Mouse (Mus musculus) intestine, embryonic 16.5 days (tissue): ENCODE data around the gene Nt5c3. TPM values are rescaled to one million over a fixed set of nuclear protein-coding genes. Genes with fewer than 3 reads are reported as not detected.

ENCODE experiments used
- ATAC-seq: fragments of 200-750 bp; cut with Nextera tagmentation; 2 replicates; pipeline ENCODE4 v1.8.0; 2017; ENCODE audit warnings: moderate TSS enrichment, moderate library complexity
- H3K27ac ChIP-seq: fragments of 300-500 bp; sonication (generic); 2 replicates; pipeline ENCODE4 v1.5.1; 2014; ENCODE audit warnings: mild to moderate bottlenecking, low read length
- H3K27me3 ChIP-seq: fragments of 300-500 bp; sonication (generic); replicated peaks from 2 replicates; pipeline ENCODE4 v1.6.1; 2014; ENCODE audit warnings: low read length, control low read depth, mixed read lengths; ENCODE audit not compliant: control insufficient read depth, insufficient read depth
- H3K36me3 ChIP-seq: fragments of 300-500 bp; sonication (generic); 2 replicates; pipeline ENCODE4 v1.6.1; 2014; ENCODE audit warnings: low read length, control low read depth; ENCODE audit not compliant: control insufficient read depth, insufficient read depth
- H3K4me1 ChIP-seq: fragments of 300-500 bp; sonication (generic); 2 replicates; pipeline ENCODE4 v1.6.1; 2014; ENCODE audit warnings: low read length, control low read depth, mixed read lengths; ENCODE audit not compliant: control insufficient read depth, insufficient read depth
- H3K4me2 ChIP-seq: fragments of 300-500 bp; sonication (generic); 2 replicates; pipeline ENCODE4 v1.6.1; 2014; ENCODE audit warnings: low read depth, low read length, control low read depth
- H3K4me3 ChIP-seq: fragments of 300-500 bp; sonication (generic); 2 replicates; pipeline ENCODE4 v1.5.1; 2014; ENCODE audit warnings: mild to moderate bottlenecking, low read length
- H3K9ac ChIP-seq: fragments of 300-500 bp; sonication (generic); 2 replicates; pipeline ENCODE4 v1.6.1; 2014; ENCODE audit warnings: low read depth, low read length
- H3K9me3 ChIP-seq: fragments of 300-500 bp; sonication (generic); 2 replicates; pipeline ENCODE4 v1.6.1; 2016; ENCODE audit warnings: low read length, control low read depth; ENCODE audit not compliant: control insufficient read depth
- WGBS: fragments of 180-500 bp; shearing (Covaris S2); extraction: QIAGEN DNeasy Blood & Tissue Kit; methylation state at CpG from one replicate; pipeline ENCODE4 v1.1.7; 2014; 5-methylcytosine and 5-hydroxymethylcytosine counted together
- polyA plus RNA-seq: library from polyadenylated mRNA; unstranded; fragments of >200 nt; fragmentation: Nextera tagmentation; extraction: Ambion mirVana; gene quantifications from 2 replicates; pipeline ENCODE4 v1.2.1, GENCODE M21; 2015

Nt5c3 gene
- polyA plus RNA-seq, 1 experiment from 2014 or later, result 68.4 TPM

- Histone ChIP-seq H3K4me1 (no peaks in the 10 kb centered on the region), H3K4me3 (no peak overlapping the region), H3K4me2 (no peak overlapping the region), H3K9me3 (no peaks in the 10 kb centered on the region), H3K27ac (no peak overlapping the region), H3K27me3 (no peaks in the 10 kb centered on the region), H3K36me3 (no peaks in the 10 kb centered on the region; the same call in 1 of the 2 replicates), H3K9ac (no peak overlapping the region)
- WGBS, result 94% methylated on average over 8 of the region's 8 CpGs
- ATAC-seq, result no peak
Measured at GRCm38 (mm10) chr6:56854803-56855202, 68.9 kb downstream of the Nt5c3 start.

- H3K9me3 ChIP-seq, result no peaks in the 10 kb centered on the region
- H3K9ac ChIP-seq, result no peak overlapping the region
- H3K27ac ChIP-seq, result no peak overlapping the region
- no peak overlapping the region for H3K4me3 ChIP-seq
- 72% methylated on average over 7 of the region's 7 CpGs for WGBS
- H3K36me3 ChIP-seq, result no peaks in the 10 kb centered on the region
- no peak overlapping the region for H3K4me2 ChIP-seq
- no peaks in the 10 kb centered on the region for H3K27me3 ChIP-seq
- no peaks in the 10 kb centered on the region for H3K4me1 ChIP-seq
- no peak for ATAC-seq
Measured at GRCm38 (mm10) chr6:56850315-56850714, 73.4 kb downstream of the Nt5c3 start.

GRCm38 (mm10) chr6:56848974-56849373 lies 74.8 kb downstream of the Nt5c3 start:
- no peaks in the 10 kb centered on the region for H3K9me3 ChIP-seq
- H3K4me1 ChIP-seq, result no peaks in the 10 kb centered on the region
- no peaks in the 10 kb centered on the region for H3K36me3 ChIP-seq
- 81% methylated on average over 3 of the region's 3 CpGs for WGBS
- H3K27ac ChIP-seq, result no peak overlapping the region
- no peaks in the 10 kb centered on the region for H3K27me3 ChIP-seq
- no peak overlapping the region for H3K4me3 ChIP-seq
- H3K4me2 ChIP-seq, result no peak overlapping the region
- peak; percentile 44; the same call in 1 of the 2 replicates for ATAC-seq
- no peak overlapping the region for H3K9ac ChIP-seq

GRCm38 (mm10) chr6:56844365-56844764 lies 79.4 kb downstream of the Nt5c3 start:
- no peaks in the 10 kb centered on the region for H3K27me3 ChIP-seq
- WGBS, result 89% methylated on average over 2 of the region's 2 CpGs
- 0 out of 2 replicates have a peak, but pooled peaks have one; percentile 38 for ATAC-seq
- no peaks in the 10 kb centered on the region for H3K36me3 ChIP-seq
- H3K4me1 ChIP-seq, result no peaks in the 10 kb centered on the region
- no peaks in the 10 kb centered on the region for H3K9me3 ChIP-seq
- no peak overlapping the region for H3K9ac ChIP-seq
- no peak overlapping the region for H3K4me2 ChIP-seq
- no peak overlapping the region for H3K27ac ChIP-seq
- H3K4me3 ChIP-seq, result no peak overlapping the region

- no peak for ATAC-seq
- no peak overlapping the region for H3K27ac ChIP-seq
- H3K4me3 ChIP-seq, result no peak overlapping the region
- no peaks in the 10 kb centered on the region for H3K9me3 ChIP-seq
- H3K36me3 ChIP-seq, result no peaks in the 10 kb centered on the region
- no peaks in the 10 kb centered on the region for H3K27me3 ChIP-seq
- 86% methylated on average over 3 of the region's 3 CpGs for WGBS
- H3K9ac ChIP-seq, result no peak overlapping the region
- H3K4me2 ChIP-seq, result no peak overlapping the region
- no peaks in the 10 kb centered on the region for H3K4me1 ChIP-seq
Measured at GRCm38 (mm10) chr6:56843229-56843628, 80.5 kb downstream of the Nt5c3 start.

GRCm38 (mm10) chr6:56837621-56838020 lies 86.1 kb downstream of the Nt5c3 start:
- H3K36me3 ChIP-seq, result no peaks in the 10 kb centered on the region; the same call in 1 of the 2 replicates
- WGBS, result 90% methylated on average over 3 of the region's 3 CpGs
- H3K9me3 ChIP-seq, result no peaks in the 10 kb centered on the region
- no peak overlapping the region for H3K4me3 ChIP-seq
- H3K27ac ChIP-seq, result no peak overlapping the region
- no peaks in the 10 kb centered on the region for H3K4me1 ChIP-seq
- no peak overlapping the region for H3K9ac ChIP-seq
- H3K27me3 ChIP-seq, result no peaks in the 10 kb centered on the region
- no peak overlapping the region for H3K4me2 ChIP-seq
- ATAC-seq, result no peak

GRCm38 (mm10) chr6:56837166-56837565 lies 86.6 kb downstream of the Nt5c3 start:
- H3K4me1 ChIP-seq, result no peaks in the 10 kb centered on the region
- ATAC-seq, result no peak
- H3K4me2 ChIP-seq, result no peak overlapping the region
- no peak overlapping the region for H3K4me3 ChIP-seq
- WGBS, result 93% methylated on average over 12 of the region's 12 CpGs
- no peak overlapping the region for H3K9ac ChIP-seq
- no peaks in the 10 kb centered on the region for H3K27me3 ChIP-seq
- H3K27ac ChIP-seq, result no peak overlapping the region
- no peaks in the 10 kb centered on the region for H3K9me3 ChIP-seq
- H3K36me3 ChIP-seq, result no peaks in the 10 kb centered on the region; the same call in 1 of the 2 replicates

GRCm38 (mm10) chr6:56835532-56835931 lies 88.2 kb downstream of the Nt5c3 start:
- Histone ChIP-seq H3K4me1 (no peaks in the 10 kb centered on the region), H3K4me3 (no peak overlapping the region), H3K9me3 (no peaks in the 10 kb centered on the region), H3K9ac (no peak overlapping the region), H3K36me3 (no peaks in the 10 kb centered on the region; the same call in 1 of the 2 replicates), H3K27ac (no peak overlapping the region), H3K4me2 (no peak overlapping the region), H3K27me3 (no peaks in the 10 kb centered on the region)
- WGBS, result 87% methylated on average over 10 of the region's 10 CpGs
- no peak for ATAC-seq

GRCm38 (mm10) chr6:56834769-56835168 lies 89.0 kb downstream of the Nt5c3 start:
- H3K4me2 ChIP-seq, result no peak overlapping the region
- no peaks in the 10 kb centered on the region for H3K27me3 ChIP-seq
- no peak overlapping the region for H3K4me3 ChIP-seq
- no peaks in the 10 kb centered on the region; the same call in 1 of the 2 replicates for H3K36me3 ChIP-seq
- H3K9ac ChIP-seq, result no peak overlapping the region
- H3K9me3 ChIP-seq, result no peaks in the 10 kb centered on the region
- no peak overlapping the region for H3K27ac ChIP-seq
- WGBS, result 65% methylated on average over 5 of the region's 5 CpGs
- ATAC-seq, result no peak
- H3K4me1 ChIP-seq, result no peaks in the 10 kb centered on the region

GRCm38 (mm10) chr6:56832830-56833229 lies 90.9 kb downstream of the Nt5c3 start:
- no peak for ATAC-seq
- no peaks in the 10 kb centered on the region; the same call in 1 of the 2 replicates for H3K36me3 ChIP-seq

More at GRCm38 (mm10) chr6:56832830-56833229, 90.9 kb downstream of the Nt5c3 start:
- peak overlapping the region; percentile 88 for H3K4me2 ChIP-seq
- no peaks in the 10 kb centered on the region for H3K4me1 ChIP-seq
- H3K27ac ChIP-seq, result no peak overlapping the region
- H3K9ac ChIP-seq, result no peak overlapping the region
- H3K4me3 ChIP-seq, result peak overlapping the region; percentile 74
- H3K9me3 ChIP-seq, result no peaks in the 10 kb centered on the region
- H3K27me3 ChIP-seq, result no peaks in the 10 kb centered on the region
